Mouse (Mus musculus) testis, adult 2 months (tissue): Measurements from ENCODE around the gene Dapk2. TPM values are rescaled to one million over a fixed set of nuclear protein-coding genes. Genes with fewer than 3 reads are reported as not detected.

Source experiments
- H3K27ac ChIP-seq: fragments of 200-500 bp; 2 replicates; pipeline ENCODE4 v1.5.1; 2012; ENCODE audit warnings: low read depth, low read length; ENCODE audit not compliant: control insufficient read depth, insufficient read depth
- H3K27me3 ChIP-seq: fragments of 200-500 bp; 2 replicates; pipeline ENCODE4 v1.6.1; 2012; ENCODE audit warnings: mild to moderate bottlenecking, low read length, moderate library complexity; ENCODE audit not compliant: control insufficient read depth, insufficient read depth
- H3K36me3 ChIP-seq: fragments of 200-500 bp; 2 replicates; pipeline ENCODE4 v1.6.1; 2012; ENCODE audit warnings: mild to moderate bottlenecking, low read length; ENCODE audit not compliant: control insufficient read depth, insufficient read depth
- H3K4me1 ChIP-seq: fragments of 200-500 bp; 2 replicates; pipeline ENCODE4 v1.6.1; 2012; ENCODE audit warnings: low read length; ENCODE audit not compliant: control insufficient read depth, insufficient read depth
- H3K4me3 ChIP-seq: fragments of 200-500 bp; 2 replicates; pipeline ENCODE4 v1.5.1; 2012; ENCODE audit warnings: low read depth, mild to moderate bottlenecking, low read length, moderate library complexity, mixed read lengths; ENCODE audit not compliant: control insufficient read depth
- CTCF ChIP-seq: fragments of 200-500 bp; IDR thresholded peaks from 2 replicates; pipeline ENCODE4 v1.5.1; 2012; ENCODE audit warnings: low read depth, mild to moderate bottlenecking, inconsistent platforms, low read length, moderate library complexity; ENCODE audit not compliant: control insufficient read depth, insufficient read depth, insufficient replicate concordance
- POLR2A ChIP-seq: fragments of 200-500 bp; IDR thresholded peaks from 2 replicates; pipeline ENCODE4 v1.6.1; 2012; ENCODE audit warnings: low read depth, mild to moderate bottlenecking, inconsistent platforms, low read length, moderate library complexity; ENCODE audit not compliant: control insufficient read depth
- polyA plus RNA-seq: library from polyadenylated mRNA; depleted of rRNA; stranded (reverse); fragments of >200 nt; gene quantifications from 2 replicates; pipeline ENCODE4 v1.2.3, GENCODE M21; 2012

The Dapk2 gene
- polyA plus RNA-seq, 1 experiment = 0.67 TPM

DNA sequence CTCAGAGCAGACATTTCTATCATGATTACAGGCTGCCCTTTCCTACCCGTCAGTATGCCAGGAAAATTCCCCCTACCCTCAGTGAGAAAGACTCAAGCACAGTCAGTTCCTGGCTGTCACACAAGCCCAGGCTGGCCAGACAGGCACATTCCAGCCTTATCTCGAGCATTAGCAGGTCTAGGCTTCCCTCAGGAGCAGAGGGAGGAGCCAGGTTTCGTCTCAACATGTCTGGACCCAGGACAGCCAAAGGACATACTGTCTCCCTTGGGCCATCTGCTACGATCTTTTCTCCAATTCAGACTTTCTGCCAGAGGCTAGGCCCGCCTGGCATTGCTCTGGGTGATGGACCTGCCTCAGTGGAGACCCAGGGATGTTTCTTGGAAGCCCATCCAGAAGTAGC is 48.8 kb downstream of the Dapk2 start:
- Histone ChIP-seq H3K4me1 (no peaks in the 10 kb centered on the region), H3K27me3 (no peaks in the 10 kb centered on the region), H3K36me3 (no peaks in the 10 kb centered on the region), H3K27ac (no peak overlapping the region), H3K4me3 (no peak overlapping the region)
- TF ChIP-seq CTCF (no peak), POLR2A (no peak)

DNA sequence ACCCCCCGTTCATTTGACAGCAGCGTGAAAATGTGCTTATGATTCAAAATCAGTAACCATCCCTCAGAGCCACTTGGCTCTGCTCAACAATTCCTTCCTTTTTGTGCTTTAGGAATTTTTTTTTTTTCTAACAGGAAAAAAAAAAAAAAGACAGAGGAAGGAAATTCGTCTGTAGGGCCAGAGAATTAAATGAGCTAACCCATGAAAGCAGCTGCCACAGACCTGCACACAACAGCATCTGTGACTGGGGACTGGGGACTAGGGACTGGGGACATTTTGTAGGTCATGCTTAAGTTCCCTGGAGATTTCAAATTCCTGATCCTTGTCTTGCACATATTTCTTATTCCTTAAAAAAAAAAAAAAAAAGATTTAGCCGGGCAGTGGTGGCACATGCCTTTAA is 53.4 kb downstream of the Dapk2 start:
- H3K27me3 ChIP-seq = no peaks in the 10 kb centered on the region
- H3K27ac ChIP-seq = no peak overlapping the region
- H3K36me3 ChIP-seq = no peaks in the 10 kb centered on the region
- no peak overlapping the region for H3K4me3 ChIP-seq
- TF ChIP-seq POLR2A = no peak
- TF ChIP-seq CTCF = no peak
- H3K4me1 ChIP-seq = no peaks in the 10 kb centered on the region

DNA sequence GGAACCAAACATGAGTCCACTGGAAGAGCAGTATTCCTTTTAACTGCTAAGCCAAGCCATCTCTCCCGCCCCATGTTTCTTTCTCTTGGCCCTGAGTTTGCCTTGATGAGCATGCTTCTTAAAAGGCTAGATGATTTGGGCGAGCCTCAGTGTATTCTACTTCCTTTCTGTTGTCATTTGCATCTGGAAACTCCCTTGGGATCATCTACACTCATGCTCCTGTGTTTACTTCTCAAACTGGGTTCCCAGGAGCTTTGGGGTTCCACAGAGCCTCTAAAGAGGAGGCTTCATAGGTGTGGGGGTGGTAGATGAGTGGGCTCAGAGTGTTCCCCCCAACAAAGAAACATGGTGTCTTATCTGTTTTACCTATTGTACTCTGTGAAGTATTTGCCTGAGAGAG is 54.1 kb downstream of the Dapk2 start:
- H3K27me3 ChIP-seq = no peaks in the 10 kb centered on the region
- TF ChIP-seq CTCF = no peak
- TF ChIP-seq POLR2A = no peak
- no peak overlapping the region for H3K4me3 ChIP-seq
- no peak overlapping the region for H3K27ac ChIP-seq
- no peaks in the 10 kb centered on the region for H3K36me3 ChIP-seq
- no peaks in the 10 kb centered on the region for H3K4me1 ChIP-seq

DNA sequence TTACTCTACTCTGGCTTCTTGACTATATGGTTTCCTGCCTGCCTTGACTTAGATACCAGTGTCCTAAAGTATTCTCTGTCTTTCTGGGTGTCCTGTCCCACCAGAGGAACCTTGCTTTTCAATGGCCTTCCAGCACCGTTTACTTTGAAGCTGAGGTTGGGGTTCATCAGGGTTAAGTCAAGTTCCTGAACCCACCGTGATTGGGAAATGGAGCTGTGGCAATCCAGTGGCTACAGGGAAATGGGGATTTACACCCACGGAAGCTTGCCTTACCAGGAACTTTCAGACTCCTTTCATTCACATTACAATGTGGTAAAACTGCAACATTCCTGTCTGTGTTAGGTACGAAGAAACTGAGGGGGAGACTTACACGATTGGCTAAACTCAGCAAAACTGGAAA is 54.8 kb downstream of the Dapk2 start:
- Histone ChIP-seq H3K27me3 (no peaks in the 10 kb centered on the region), H3K4me1 (no peaks in the 10 kb centered on the region), H3K27ac (no peak overlapping the region), H3K4me3 (no peak overlapping the region), H3K36me3 (no peaks in the 10 kb centered on the region)
- TF ChIP-seq POLR2A (no peak), CTCF (no peak)

DNA sequence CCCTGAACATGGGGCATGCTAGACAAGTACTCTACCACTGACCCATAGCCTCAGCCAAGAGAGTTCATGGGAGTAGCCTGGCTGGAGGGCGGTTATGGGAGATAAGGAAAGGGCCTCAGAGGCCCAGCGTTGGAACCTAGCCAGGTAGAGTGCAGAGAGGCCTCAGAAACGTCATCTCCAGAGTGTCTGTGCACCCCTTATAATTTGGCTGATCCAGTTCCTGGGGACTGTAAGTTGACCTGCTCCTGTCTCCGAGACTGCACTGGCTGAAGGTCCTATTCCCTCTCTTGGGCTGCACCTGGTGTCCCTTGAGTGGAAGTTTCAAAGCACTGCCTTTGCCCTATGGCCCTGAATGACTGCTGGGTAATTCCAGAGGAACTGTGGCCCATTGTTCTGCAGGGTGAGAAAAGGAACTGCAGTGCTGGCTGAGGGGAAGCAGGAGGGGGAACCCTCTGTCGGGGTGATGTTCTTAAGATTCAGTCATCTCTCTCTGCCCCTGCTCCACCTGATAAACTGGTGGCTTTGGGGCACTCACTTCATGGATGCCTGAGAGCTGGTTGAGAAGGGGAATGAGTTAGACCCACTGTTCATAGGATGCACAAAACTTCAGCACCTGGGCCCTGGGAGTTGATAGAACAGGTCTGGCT is 55.5 kb downstream of the Dapk2 start:
- Histone ChIP-seq H3K4me3 (no peak overlapping the region), H3K4me1 (no peaks in the 10 kb centered on the region), H3K27me3 (no peaks in the 10 kb centered on the region), H3K36me3 (no peaks in the 10 kb centered on the region), H3K27ac (no peak overlapping the region)
- TF ChIP-seq POLR2A = no peak
- TF ChIP-seq CTCF = no peak

DNA sequence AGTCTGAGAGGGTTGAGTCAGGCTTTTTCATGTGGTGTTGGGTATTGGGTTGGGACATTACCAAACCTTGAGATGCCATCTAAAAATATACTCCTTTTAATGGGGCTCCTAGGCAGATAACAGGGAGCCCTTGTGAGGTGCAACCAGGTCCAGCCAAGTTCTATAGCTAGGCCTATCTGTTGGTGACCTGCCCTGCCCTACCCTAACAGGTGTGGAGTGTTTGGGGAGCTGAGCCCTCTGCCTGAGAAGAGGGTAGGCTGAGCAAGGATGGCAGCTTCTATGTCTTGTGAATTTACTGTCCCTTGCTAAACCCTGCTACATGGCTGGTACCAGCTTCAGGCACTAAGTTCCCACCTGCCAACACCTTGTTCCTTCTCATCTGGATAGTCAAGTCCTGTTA is 57.5 kb downstream of the Dapk2 start:
- TF ChIP-seq POLR2A = no peak
- TF ChIP-seq CTCF = no peak
- Histone ChIP-seq H3K27me3 (no peaks in the 10 kb centered on the region), H3K4me1 (peaks cover under 1% of the 10 kb centered on the region; the same call in 1 of the 2 replicates), H3K27ac (no peak overlapping the region), H3K36me3 (no peaks in the 10 kb centered on the region), H3K4me3 (no peak overlapping the region)

DNA sequence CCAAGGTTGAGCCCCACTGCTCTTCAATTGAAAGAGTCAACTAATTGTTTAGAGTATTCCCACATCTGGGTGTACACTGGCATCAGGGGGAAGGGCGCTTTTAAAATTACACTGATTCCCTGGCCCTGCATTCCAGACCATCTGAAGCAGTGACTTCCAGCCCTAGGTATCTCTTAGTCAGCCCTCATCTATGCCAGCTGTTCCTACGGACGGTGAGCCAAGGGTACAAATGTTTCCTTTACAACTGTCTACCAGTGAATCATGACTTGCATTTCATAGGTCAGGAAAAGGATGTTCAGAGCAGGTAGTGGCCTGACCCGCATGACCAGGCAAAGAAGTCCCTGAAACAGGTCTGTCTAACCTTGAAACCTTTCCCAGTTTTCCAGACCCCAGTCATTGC is 59.9 kb downstream of the Dapk2 start:
- H3K27me3 ChIP-seq = no peaks in the 10 kb centered on the region
- H3K36me3 ChIP-seq = no peaks in the 10 kb centered on the region
- H3K4me1 ChIP-seq = peaks cover 3% of the 10 kb centered on the region; the same call in 1 of the 2 replicates
- no peak overlapping the region for H3K27ac ChIP-seq
- no peak for TF ChIP-seq POLR2A
- no peak for TF ChIP-seq CTCF
- H3K4me3 ChIP-seq = no peak overlapping the region
